29 mouse cellular contexts compared by ENCODE assay signal in genomic region chr2:119163135-119163534, GRCm38 (mm10). TPM values are rescaled to one million over a fixed set of nuclear protein-coding genes. Genes with fewer than 3 reads are reported as not detected.
DNase-seq lines count a peak whose midpoint lies in the region; ATAC-seq and TF ChIP-seq lines count a peak whose summit lies in the region.
"Had no signal": no experiment of that assay in that cellular context is flagged by ENCODE, and none has a peak within 500 bp of the region (broad histone marks: within the 10 kb centered on the region; RNA-seq: fewer than 3 reads in every experiment).

No protein-coding gene starts in this region.

- H3K9ac ChIP-seq in liver, embryonic 11.5 days (ENCODE audit: low read depth, low read length) = no peak overlapping the region
- H3K9ac ChIP-seq in liver, embryonic 14.5 days (replicated peaks) = no peak overlapping the region
- H3K9ac ChIP-seq: heart, embryonic 13.5 days; hindbrain, embryonic 14.5 days; midbrain, embryonic 12.5 days had no signal

- 43% methylated on average over 3 of the region's 3 CpGs for WGBS in liver, embryonic 11.5 days
- 15% methylated on average over 3 of the region's 3 CpGs for WGBS in liver, embryonic 14.5 days (ENCODE audit: insufficient replicate concordance)
- 30% methylated on average over 3 of the region's 3 CpGs for WGBS in small intestine, adult 2 months

- no peaks in the 10 kb centered on the region for H3K36me3 ChIP-seq in liver, embryonic 11.5 days (ENCODE audit: control insufficient read depth, insufficient read depth, low read length)
- no peaks in the 10 kb centered on the region for H3K36me3 ChIP-seq in liver, embryonic 14.5 days (replicated peaks; ENCODE audit: control insufficient read depth, insufficient read depth, low read depth)
- H3K36me3 ChIP-seq in small intestine, adult 2 months (ENCODE audit: control insufficient read depth, insufficient read depth, low read length) = no peaks in the 10 kb centered on the region
- H3K36me3 ChIP-seq: forebrain, embryonic 10.5 days; heart, embryonic 13.5 days; midbrain, embryonic 12.5 days had no signal

- H3K4me2 ChIP-seq in liver, embryonic 11.5 days = no peak overlapping the region
- no peak overlapping the region for H3K4me2 ChIP-seq in liver, embryonic 14.5 days (ENCODE audit: low read depth)
- H3K4me2 ChIP-seq: heart, embryonic 13.5 days; hindbrain, embryonic 14.5 days; midbrain, embryonic 12.5 days had no signal

- no peak overlapping the region for H3K4me3 ChIP-seq in liver, embryonic 11.5 days (ENCODE audit: low read depth, low read length)
- no peak overlapping the region for H3K4me3 ChIP-seq in liver, embryonic 14.5 days (ENCODE audit: insufficient read depth in 1 of 2, low read depth in 2 of 2, low read length in 2 of 2)
- no peak overlapping the region for H3K4me3 ChIP-seq in small intestine, adult 2 months (ENCODE audit: low read depth, low read length)
- no peak overlapping the region for H3K4me3 ChIP-seq in layer of hippocampus, adult 2 months
- H3K4me3 ChIP-seq: forebrain, embryonic 10.5 days; heart, embryonic 13.5 days; midbrain, embryonic 12.5 days had no signal

- peaks cover 24% of the 10 kb centered on the region for H3K27me3 ChIP-seq in liver, embryonic 11.5 days (replicated peaks; ENCODE audit: control insufficient read depth, insufficient read depth, low read length)
- H3K27me3 ChIP-seq in liver, embryonic 14.5 days (ENCODE audit: control insufficient read depth, insufficient read depth, low read length) = peaks cover 17% of the 10 kb centered on the region
- H3K27me3 ChIP-seq in small intestine, adult 2 months (ENCODE audit: control insufficient read depth, insufficient read depth, low read length) = no peaks in the 10 kb centered on the region

- peaks cover 13% of the 10 kb centered on the region for H3K4me1 ChIP-seq in liver, embryonic 11.5 days (replicated peaks; ENCODE audit: control insufficient read depth, insufficient read depth, low read length)
- peaks cover 13 to 15% of the 10 kb centered on the region in 2 experiments for H3K4me1 ChIP-seq in liver, embryonic 14.5 days (replicated peaks; ENCODE audit: control insufficient read depth in 2 of 2, insufficient read depth in 2 of 2, low read length in 1 of 2)
- peaks cover 14% of the 10 kb centered on the region for H3K4me1 ChIP-seq in small intestine, adult 2 months (ENCODE audit: control insufficient read depth, insufficient read depth, insufficient read length, low read length)

- DNase-seq in liver, embryonic 11.5 days (ENCODE audit: low spot score) = no peak
- no peak for DNase-seq in liver
- peak; percentile 60 for DNase-seq in c-Kit-positive CD71-positive TER-119-positive erythroid progenitor cells, embryonic 14.5 days (ENCODE audit: low spot score)
- DNase-seq in liver, embryonic 14.5 days (ENCODE audit: low read depth in 3 of 3, low spot score in 3 of 3) = peak in 2 of 3 experiments; percentile 44 to 55
- DNase-seq in layer of hippocampus, adult 2 months (ENCODE audit: low spot score in 2 of 2) = no peak
- no peak for DNase-seq in kidney, adult 8-10 months
- no peak for DNase-seq in right cerebral cortex, postnatal 25 days
- DNase-seq: adrenal gland, adult 2 months; cerebellum, adult 9-10 months; heart, adult 11 months; heart, postnatal 36 days; kidney, adult 11 months; left cerebral cortex, postnatal 4 days; lung, postnatal 10 days; retina, postnatal 1 day; right cerebral cortex, postnatal 4 days; thymus, postnatal 36 days had no signal

- peak; percentile 44; the same call in 1 of the 2 replicates for TF ChIP-seq EP300 in liver, embryonic 14.5 days (IDR thresholded peaks at IDR 0.05; ENCODE audit: low read depth)

- no peak for TF ChIP-seq CTCF in liver, embryonic 14.5 days (IDR thresholded peaks at IDR 0.05; ENCODE audit: low read depth)
- no peak for TF ChIP-seq CTCF in small intestine, adult 2 months (IDR thresholded peaks at IDR 0.05; ENCODE audit: extremely low read depth, insufficient read length, insufficient replicate concordance, low read depth, low read length)
- no peak for TF ChIP-seq CTCF in layer of hippocampus, adult 2 months (conservative IDR thresholded peaks at IDR 0.05)

- peak; percentile 42 for ATAC-seq in liver, embryonic 11.5 days (replicated peaks; ENCODE audit: low FRiP score)
- ATAC-seq in liver, embryonic 14.5 days (ENCODE audit: insufficient read depth) = peak; percentile 38; the same call in 1 of the 2 replicates

- no peak overlapping the region for H3K27ac ChIP-seq in liver, embryonic 11.5 days (ENCODE audit: low read depth, low read length)
- no peak overlapping the region for H3K27ac ChIP-seq in liver, embryonic 14.5 days
- H3K27ac ChIP-seq in small intestine, adult 2 months (ENCODE audit: insufficient read depth, low read depth, low read length) = peak overlapping the region; percentile 84
- H3K27ac ChIP-seq in layer of hippocampus, adult 2 months = no peak overlapping the region
- H3K27ac ChIP-seq: forebrain, embryonic 10.5 days; heart, embryonic 13.5 days; hindbrain, embryonic 14.5 days; kidney, postnatal 0 days; midbrain, embryonic 12.5 days had no signal

- TF ChIP-seq POLR2A in small intestine, adult 2 months (IDR thresholded peaks at IDR 0.05; ENCODE audit: low read depth, low read length) = no peak

- peaks cover 3% of the 10 kb centered on the region; the same call in 1 of the 2 replicates for H3K9me3 ChIP-seq in liver, embryonic 11.5 days (ENCODE audit: control insufficient read depth, low read length)
- H3K9me3 ChIP-seq in liver, embryonic 14.5 days (ENCODE audit: control insufficient read depth, low read length) = no peaks in the 10 kb centered on the region
- H3K9me3 ChIP-seq: forebrain, embryonic 10.5 days; heart, embryonic 13.5 days; midbrain, embryonic 12.5 days had no signal

RNA-seq across cellular contexts. Expression of gene Gchfr, which starts 4.4 kb away (rescaled TPM):
- 33.6 and 36.4 TPM in 2 replicates for polyA plus RNA-seq in liver, embryonic 11.5 days (2014; fragmentation: Nextera tagmentation; extraction: Ambion mirVana)
- polyA plus RNA-seq in liver, embryonic 14.5 days (2012; rRNA removed) = 35.4 and 59.7 TPM in 2 replicates
- 75.9 and 80.3 TPM in 2 replicates for polyA plus RNA-seq in liver, embryonic 14.5 days (2014; fragmentation: Nextera tagmentation; extraction: Ambion mirVana)
- 35.0 and 107 TPM in 2 replicates for polyA plus RNA-seq in small intestine, adult 2 months (2012; rRNA removed)
- not detected for total RNA-seq in layer of hippocampus, adult 2 months (2021)
- total RNA-seq: left cerebral cortex, postnatal 4 days; monocyte, adult 5-6 weeks had no signal

RNA-seq across cellular contexts. Expression of gene Rmdn3, which starts 6.3 kb away (rescaled TPM):
- 75.7 and 80.6 TPM in 2 replicates for polyA plus RNA-seq in liver, embryonic 11.5 days (2014; fragmentation: Nextera tagmentation; extraction: Ambion mirVana)
- polyA plus RNA-seq in liver, embryonic 14.5 days (2012; rRNA removed) = 15.0 and 22.8 TPM in 2 replicates
- polyA plus RNA-seq in liver, embryonic 14.5 days (2014; fragmentation: Nextera tagmentation; extraction: Ambion mirVana) = 42.2 and 47.6 TPM in 2 replicates
- 26.2 and 57.3 TPM in 2 replicates for polyA plus RNA-seq in small intestine, adult 2 months (2012; rRNA removed)
- total RNA-seq in layer of hippocampus, adult 2 months (2021) = 10 to 100 TPM; 55.7 to 55.8 TPM

RNA-seq across cellular contexts. Expression of gene Gm14137, which starts 11.2 kb away (rescaled TPM):
- polyA plus RNA-seq in liver, embryonic 11.5 days (2014; fragmentation: Nextera tagmentation; extraction: Ambion mirVana) = 0.23 and 0.25 TPM in 2 replicates
- not detected in 2 replicates for polyA plus RNA-seq in liver, embryonic 14.5 days (2012; rRNA removed)
- polyA plus RNA-seq in liver, embryonic 14.5 days (2014; fragmentation: Nextera tagmentation; extraction: Ambion mirVana) = 0.05 TPM in 1 of 2 replicates, not detected in the other
- polyA plus RNA-seq in small intestine, adult 2 months (2012; rRNA removed) = 0.03 and 0.04 TPM in 2 replicates
- total RNA-seq in layer of hippocampus, adult 2 months (2021) = not detected
- total RNA-seq: gastrocnemius, adult 18-20 months; heart, postnatal 36 days; layer of hippocampus, adult 18-20 months; left cerebral cortex, adult 18-20 months; left cerebral cortex, postnatal 4 days; liver, adult 2 months; monocyte, adult 5-6 weeks had no signal
- polyA plus RNA-seq: cortical plate, adult 2 months; liver, adult 2 months had no signal

RNA-seq across cellular contexts. Expression of gene Zfyve19, which starts 45.3 kb away (rescaled TPM):
- 47.2 and 48.5 TPM in 2 replicates for polyA plus RNA-seq in liver, embryonic 11.5 days (2014; fragmentation: Nextera tagmentation; extraction: Ambion mirVana)
- polyA plus RNA-seq in liver, embryonic 14.5 days (2012; rRNA removed) = 19.4 and 20.5 TPM in 2 replicates
- polyA plus RNA-seq in liver, embryonic 14.5 days (2014; fragmentation: Nextera tagmentation; extraction: Ambion mirVana) = 16.4 and 18.2 TPM in 2 replicates
- polyA plus RNA-seq in small intestine, adult 2 months (2012; rRNA removed) = 20.2 and 46.7 TPM in 2 replicates
- total RNA-seq in layer of hippocampus, adult 2 months (2021) = 10 to 100 TPM; 34.1 to 36.2 TPM

RNA-seq across cellular contexts. Expression of gene Dnajc17, which starts 45.5 kb away (rescaled TPM):
- polyA plus RNA-seq in liver, embryonic 11.5 days (2014; fragmentation: Nextera tagmentation; extraction: Ambion mirVana) = 16.9 and 18.1 TPM in 2 replicates
- polyA plus RNA-seq in liver, embryonic 14.5 days (2012; rRNA removed) = 4.6 and 9.5 TPM in 2 replicates
- polyA plus RNA-seq in liver, embryonic 14.5 days (2014; fragmentation: Nextera tagmentation; extraction: Ambion mirVana) = 5.4 and 6.9 TPM in 2 replicates
- polyA plus RNA-seq in small intestine, adult 2 months (2012; rRNA removed) = 1.5 and 2.9 TPM in 2 replicates
- 10 to 100 TPM; 16.5 to 17.6 TPM for total RNA-seq in layer of hippocampus, adult 2 months (2021)

Comparison
In these comparisons a context has a peak if more than half of its experiments do, and no peak if none do; other contexts are left out.
1. DNase-seq: peak in c-Kit-positive CD71-positive TER-119-positive erythroid progenitor cells, embryonic 14.5 days (single experiment) and liver, embryonic 14.5 days (2 of 3); none in liver, embryonic 11.5 days (single experiment), liver (single experiment), layer of hippocampus, adult 2 months (0 of 2), kidney, adult 8-10 months (0 of 2) and right cerebral cortex, postnatal 25 days (single experiment).